Mouse (Mus musculus) neural tube, embryonic 14.5 days (tissue): ENCODE data around the gene Ccl24. TPM values are rescaled to one million over a fixed set of nuclear protein-coding genes. Genes with fewer than 3 reads are reported as not detected.

Source experiments
- ATAC-seq: fragments of 200-750 bp; cut with Nextera tagmentation; 2 replicates; pipeline ENCODE4 v1.8.0; 2017; ENCODE audit warnings: low read depth, mild to moderate bottlenecking, moderate TSS enrichment, moderate library complexity
- H3K27ac ChIP-seq: fragments of 300-500 bp; sonication (generic); 2 replicates; pipeline ENCODE4 v1.5.1; 2014; ENCODE audit warnings: low read depth, mild to moderate bottlenecking, control low read depth, low read length, moderate library complexity, mixed read lengths
- H3K27me3 ChIP-seq: fragments of 300-500 bp; sonication (generic); 2 replicates; pipeline ENCODE4 v1.6.1; 2014; ENCODE audit warnings: low read length; ENCODE audit not compliant: control insufficient read depth, insufficient read depth
- H3K36me3 ChIP-seq: fragments of 300-500 bp; sonication (generic); 2 replicates; pipeline ENCODE4 v1.6.1; 2014; ENCODE audit warnings: low read length, mixed read lengths; ENCODE audit not compliant: control insufficient read depth, insufficient read depth
- H3K4me1 ChIP-seq: fragments of 300-500 bp; sonication (generic); 2 replicates; pipeline ENCODE4 v1.6.1; 2014; ENCODE audit warnings: low read length; ENCODE audit not compliant: control insufficient read depth, insufficient read depth
- H3K4me2 ChIP-seq: fragments of 300-500 bp; sonication (generic); 2 replicates; pipeline ENCODE4 v1.6.1; 2014; ENCODE audit warnings: mild to moderate bottlenecking, low read depth, low read length, control low read depth
- H3K4me3 ChIP-seq: fragments of 300-500 bp; sonication (generic); 2 replicates; pipeline ENCODE4 v1.5.1; 2014; ENCODE audit warnings: low read depth, low read length, control low read depth, mixed read lengths
- H3K9ac ChIP-seq: fragments of 300-500 bp; sonication (generic); replicated peaks from 2 replicates; pipeline ENCODE4 v1.6.1; 2014; ENCODE audit warnings: low read depth, mild to moderate bottlenecking, control low read depth, low read length, mixed read lengths
- H3K9me3 ChIP-seq: fragments of 300-500 bp; sonication (generic); 2 replicates; pipeline ENCODE4 v1.6.1; 2016; ENCODE audit warnings: low read length; ENCODE audit not compliant: control insufficient read depth
- WGBS: fragments of 180-500 bp; shearing (Covaris S2); extraction: QIAGEN DNeasy Blood & Tissue Kit; methylation state at CpG from one replicate; pipeline ENCODE4 v1.1.7; 2014; 5-methylcytosine and 5-hydroxymethylcytosine counted together
- polyA plus RNA-seq: library from polyadenylated mRNA; unstranded; fragments of >200 nt; fragmentation: Nextera tagmentation; extraction: Ambion mirVana; gene quantifications from 2 replicates; pipeline ENCODE4 v1.2.1, GENCODE M21; 2014

The Ccl24 gene
- polyA plus RNA-seq, 1 experiment from 2014 or later = not detected

DNA sequence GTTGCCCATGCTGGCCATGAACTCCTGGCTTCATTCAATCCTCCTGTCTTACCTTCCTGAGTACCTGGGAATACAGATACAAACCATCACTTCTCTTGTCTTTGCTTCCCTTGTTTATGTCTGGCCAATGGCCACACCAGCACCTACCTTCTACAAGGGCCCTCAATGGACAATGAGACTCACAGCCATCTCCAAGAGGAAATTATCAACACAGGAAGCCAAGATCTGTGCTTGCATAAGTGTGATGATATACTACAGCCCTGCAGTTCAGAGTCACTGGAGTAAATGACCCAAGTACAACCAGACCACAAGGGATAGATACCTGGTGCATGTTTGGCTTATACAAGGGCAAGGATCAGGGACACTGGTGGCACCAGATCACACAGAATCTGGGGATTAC is 37.0 kb downstream of the Ccl24 start:
- ATAC-seq = no peak
- no peak overlapping the region for H3K27ac ChIP-seq
- no peak overlapping the region for H3K9ac ChIP-seq
- H3K36me3 ChIP-seq = no peaks in the 10 kb centered on the region
- H3K27me3 ChIP-seq = no peaks in the 10 kb centered on the region
- H3K4me2 ChIP-seq = no peak overlapping the region
- H3K9me3 ChIP-seq = no peaks in the 10 kb centered on the region
- no peaks in the 10 kb centered on the region for H3K4me1 ChIP-seq
- no peak overlapping the region for H3K4me3 ChIP-seq

DNA sequence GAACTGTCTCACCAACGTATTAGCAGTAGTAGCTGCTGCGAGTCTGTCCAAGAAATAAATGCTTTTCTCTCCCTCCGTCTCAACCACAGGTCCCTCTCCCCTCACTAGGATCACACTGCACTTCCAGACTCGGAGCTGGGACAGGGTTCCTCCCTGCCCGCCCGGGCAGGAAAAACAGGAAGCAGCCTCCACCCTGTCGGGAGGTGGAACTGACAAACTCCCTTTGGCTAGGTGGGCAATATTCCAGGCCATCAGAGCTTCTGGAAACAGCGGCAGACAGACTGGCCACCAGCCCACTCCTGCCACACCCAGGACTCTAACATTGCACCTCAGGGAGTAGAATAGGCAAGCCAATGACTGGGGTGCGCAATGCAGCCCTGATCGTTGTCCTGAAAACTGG is 39.4 kb downstream of the Ccl24 start:
- Histone ChIP-seq H3K9ac (0 out of 2 replicates have a peak overlapping the region, but pooled peaks have one; percentile 21), H3K4me1 (no peaks in the 10 kb centered on the region), H3K4me3 (no peak overlapping the region), H3K9me3 (no peaks in the 10 kb centered on the region), H3K27me3 (no peaks in the 10 kb centered on the region), H3K36me3 (no peaks in the 10 kb centered on the region), H3K27ac (no peak overlapping the region), H3K4me2 (no peak overlapping the region)
- WGBS = 81% methylated on average over 10 of the region's 10 CpGs
- ATAC-seq = no peak

DNA sequence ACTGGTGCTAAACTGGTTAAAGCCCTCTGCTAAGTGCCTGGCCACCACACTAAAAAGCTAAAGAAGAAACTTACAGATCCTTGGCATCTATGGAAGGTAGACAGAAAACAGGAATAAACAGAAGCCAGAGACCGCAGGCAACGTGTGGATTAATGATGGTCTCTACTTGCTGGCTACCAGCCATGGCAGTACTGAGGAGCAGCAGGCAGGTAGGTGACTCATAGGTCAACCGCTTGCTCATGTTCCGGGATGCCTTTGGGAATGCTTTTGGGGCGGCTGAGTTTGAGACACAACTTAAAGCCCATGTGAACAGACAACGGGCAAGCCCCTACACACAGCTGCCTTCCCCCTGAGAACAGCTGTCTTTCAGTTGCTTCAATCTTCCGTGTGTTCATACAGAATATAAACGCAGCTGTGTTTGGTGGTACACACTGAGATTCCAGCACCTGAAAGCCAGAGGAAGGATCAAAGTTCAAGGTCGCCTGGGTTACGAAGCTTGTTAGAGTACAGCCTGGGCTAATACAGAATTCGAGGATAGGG is 41.5 kb downstream of the Ccl24 start:
- H3K4me3 ChIP-seq = no peak overlapping the region
- H3K4me1 ChIP-seq = no peaks in the 10 kb centered on the region
- H3K9ac ChIP-seq = no peak overlapping the region
- WGBS = 83% methylated on average over 11 of the region's 11 CpGs
- H3K4me2 ChIP-seq = no peak overlapping the region
- no peaks in the 10 kb centered on the region for H3K36me3 ChIP-seq
- H3K9me3 ChIP-seq = no peaks in the 10 kb centered on the region
- no peak overlapping the region for H3K27ac ChIP-seq
- no peaks in the 10 kb centered on the region for H3K27me3 ChIP-seq
- ATAC-seq = no peak

DNA sequence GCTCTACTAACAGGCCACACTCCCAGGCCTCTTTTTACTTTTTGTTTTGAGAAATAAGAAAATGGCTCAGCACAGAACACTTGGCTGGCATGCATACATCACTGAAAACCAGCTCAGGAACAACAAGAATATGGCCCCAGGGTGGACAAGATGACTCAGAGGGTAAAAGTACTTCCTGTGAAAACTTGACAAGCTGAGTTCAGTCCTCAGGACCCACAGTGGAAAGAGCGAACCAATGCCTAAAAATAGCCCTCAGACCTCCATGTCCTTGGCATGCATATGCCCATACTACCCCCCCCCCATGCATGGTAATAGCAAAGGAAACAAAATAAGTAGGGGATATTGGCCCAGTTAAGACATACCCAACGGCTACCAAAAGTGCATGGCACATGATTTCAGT is 42.9 kb downstream of the Ccl24 start:
- H3K36me3 ChIP-seq = no peaks in the 10 kb centered on the region
- H3K27me3 ChIP-seq = no peaks in the 10 kb centered on the region
- no peaks in the 10 kb centered on the region for H3K4me1 ChIP-seq
- no peak overlapping the region for H3K4me3 ChIP-seq
- no peak overlapping the region for H3K4me2 ChIP-seq
- H3K27ac ChIP-seq = no peak overlapping the region
- 87% methylated on average over 2 of the region's 2 CpGs for WGBS
- H3K9ac ChIP-seq = no peak overlapping the region
- H3K9me3 ChIP-seq = no peaks in the 10 kb centered on the region
- ATAC-seq = no peak

- no peaks in the 10 kb centered on the region for H3K9me3 ChIP-seq
- H3K9ac ChIP-seq = no peak overlapping the region
- H3K27ac ChIP-seq = no peak overlapping the region
- WGBS = 73% methylated on average over 3 of the region's 3 CpGs
- no peaks in the 10 kb centered on the region for H3K36me3 ChIP-seq
- no peak overlapping the region for H3K4me2 ChIP-seq
- H3K4me3 ChIP-seq = no peak overlapping the region
- no peaks in the 10 kb centered on the region for H3K4me1 ChIP-seq
- H3K27me3 ChIP-seq = no peaks in the 10 kb centered on the region
- ATAC-seq = no peak
Measured at GRCm38 (mm10) chr5:135529310-135529709, 43.5 kb downstream of the Ccl24 start.

DNA sequence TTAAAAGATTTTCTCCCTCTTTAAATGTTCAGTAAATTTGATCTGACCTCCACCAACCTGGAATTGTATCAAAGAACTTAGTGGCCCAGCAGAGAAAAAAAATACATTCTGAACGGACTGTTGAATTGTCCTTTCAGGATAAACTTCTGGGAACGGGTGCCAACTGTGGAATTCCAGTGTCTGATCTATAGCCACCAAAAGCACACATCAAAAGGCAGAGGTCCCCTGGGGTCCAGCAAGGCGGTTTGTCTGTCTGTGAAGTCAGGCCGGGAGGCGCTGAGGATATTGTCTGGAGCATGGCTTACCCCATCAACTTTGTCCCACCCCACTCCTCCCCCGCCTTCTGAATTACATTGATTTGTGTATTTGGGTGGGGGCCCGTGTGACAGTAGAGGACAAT is 44.9 kb downstream of the Ccl24 start:
- H3K4me3 ChIP-seq = no peak overlapping the region
- no peaks in the 10 kb centered on the region for H3K36me3 ChIP-seq
- 12% methylated on average over 7 of the region's 7 CpGs for whole genome bisulfite sequencing
- ATAC-seq = no peak
- H3K9me3 ChIP-seq = no peaks in the 10 kb centered on the region
- H3K4me1 ChIP-seq = no peaks in the 10 kb centered on the region
- H3K4me2 ChIP-seq = no peak overlapping the region
- no peak overlapping the region for H3K27ac ChIP-seq
- no peak overlapping the region for H3K9ac ChIP-seq
- H3K27me3 ChIP-seq = no peaks in the 10 kb centered on the region

GRCm38 (mm10) chr5:135524660-135525560 is 47.9 kb downstream of the Ccl24 start:
- whole genome bisulfite sequencing = 75% methylated on average over 11 of the region's 11 CpGs
- Histone ChIP-seq H3K36me3 (no peaks in the 10 kb centered on the region), H3K4me1 (no peaks in the 10 kb centered on the region), H3K9me3 (no peaks in the 10 kb centered on the region), H3K4me3 (no peak overlapping the region), H3K9ac (no peak overlapping the region), H3K27ac (no peak overlapping the region), H3K27me3 (no peaks in the 10 kb centered on the region), H3K4me2 (no peak overlapping the region)
- no peak for ATAC-seq

DNA sequence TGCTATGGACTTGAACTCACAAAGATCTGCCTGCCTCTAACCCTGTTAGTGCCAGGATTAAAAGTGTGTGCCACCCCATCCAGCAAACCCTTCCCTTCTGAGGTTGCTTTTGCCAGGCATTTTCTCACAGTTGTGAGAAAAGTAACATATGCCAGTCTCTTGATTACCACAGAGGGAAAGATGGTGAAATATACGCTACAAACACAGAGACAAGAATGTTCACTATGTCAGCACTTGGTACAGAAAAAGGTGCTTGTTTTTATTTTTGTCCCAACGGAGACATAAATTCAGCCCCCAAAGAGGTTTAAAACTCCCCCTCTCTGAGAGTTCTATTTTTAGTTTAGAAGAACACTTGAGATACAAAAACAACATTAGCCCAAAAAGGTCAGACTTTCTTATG is 48.8 kb downstream of the Ccl24 start:
- Histone ChIP-seq H3K36me3 (no peaks in the 10 kb centered on the region), H3K27ac (no peak overlapping the region), H3K9ac (no peak overlapping the region), H3K9me3 (no peaks in the 10 kb centered on the region), H3K4me2 (no peak overlapping the region), H3K4me3 (no peak overlapping the region), H3K4me1 (no peaks in the 10 kb centered on the region), H3K27me3 (no peaks in the 10 kb centered on the region)
- ATAC-seq = no peak
- 95% methylated on average over 2 of the region's 2 CpGs for WGBS

GRCm38 (mm10) chr5:135522111-135522722 is 50.6 kb downstream of the Ccl24 start:
- H3K4me3 ChIP-seq = no peak overlapping the region
- H3K9me3 ChIP-seq = no peaks in the 10 kb centered on the region
- no peak for ATAC-seq
- H3K36me3 ChIP-seq = no peaks in the 10 kb centered on the region
- WGBS = 84% methylated on average over 9 of the region's 9 CpGs
- H3K27ac ChIP-seq = no peak overlapping the region
- H3K4me1 ChIP-seq = no peaks in the 10 kb centered on the region
- no peak overlapping the region for H3K9ac ChIP-seq
- no peaks in the 10 kb centered on the region for H3K27me3 ChIP-seq
- no peak overlapping the region for H3K4me2 ChIP-seq
